Mouse (Mus musculus): ENCODE results near the gene Gm16451.
"Not testable (repeated sequence)": the region's sequence is repeated elsewhere in the genome, so short reads cannot be mapped to it uniquely, and the experiment has no call there.

The Gm16451 gene

GRCm38 (mm10) chr7:22118145-22118544 lies at the start of gene Gm16451:
Gene Gm16451 (minus strand): TSS chr7:22118245.
- DNase-seq (ENCODE audit: low spot score), result not testable (repeated sequence)

DNA sequence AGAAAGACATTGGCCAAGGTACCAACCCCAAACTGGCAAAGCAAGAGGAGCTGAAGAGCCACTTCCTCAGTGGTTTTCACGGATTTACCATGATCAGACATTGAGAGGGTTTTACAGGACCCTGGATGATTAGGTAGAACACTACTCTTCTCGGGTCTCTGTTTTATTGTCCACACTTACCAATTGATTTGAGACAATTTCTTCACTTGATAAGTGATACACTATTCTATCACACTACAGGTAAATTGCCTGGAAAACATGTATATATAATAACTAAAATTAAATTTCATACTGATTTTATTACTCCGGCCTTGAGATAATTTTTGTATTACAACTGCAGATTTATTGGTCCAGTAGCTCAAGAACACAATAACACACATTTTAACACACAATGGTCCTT lies 45.9 kb upstream of the Gm16451 start, which contains the start of gene Vmn1r142:
TSS of gene Vmn1r142 (minus strand) at position 101 of the 400 bp plus-strand sequence.
- not testable (repeated sequence) for DNase-seq (ENCODE audit: low spot score)

GRCm38 (mm10) chr7:22134641-22135040 lies 16.6 kb upstream of the Gm16451 start, which contains the start of gene Gm10666:
Gene Gm10666 (minus strand): TSS chr7:22134741.
- not testable (repeated sequence) for DNase-seq (ENCODE audit: low spot score)

DNA sequence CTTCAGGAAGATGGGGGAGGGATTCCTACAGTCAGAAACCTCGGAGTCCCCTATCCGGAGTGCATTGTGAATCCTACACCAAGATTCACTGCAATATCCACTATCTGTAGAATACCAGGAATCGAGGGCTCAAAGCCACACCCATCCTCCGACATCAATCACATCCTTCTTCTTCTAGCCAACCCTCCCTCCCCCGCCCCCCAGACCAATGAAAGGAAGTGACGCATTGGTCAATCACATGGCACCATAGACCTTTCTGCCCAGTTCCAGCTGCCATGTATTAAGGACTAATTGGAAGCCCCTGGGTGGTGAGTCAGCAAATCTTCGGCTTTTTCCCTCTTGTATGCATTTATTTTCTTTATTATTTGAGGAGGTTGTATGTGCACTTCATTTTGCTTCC lies 49.3 kb downstream of the Gm16451 start, which contains the start of gene Vmn1r139:
TSS of gene Vmn1r139 (plus strand) at position 301 of the 400 bp plus-strand sequence.
- DNase-seq (ENCODE audit: low spot score), result not testable (repeated sequence)

All from testis, postnatal 14 days (tissue).